Mouse (Mus musculus) erythroblast, embryonic 14.5 days (primary cell): ENCODE results near the gene Rgp1.
"Not testable (repeated sequence)": the region's sequence is repeated elsewhere in the genome, so short reads cannot be mapped to it uniquely, and the experiment has no call there.

Experiments
- GATA1 ChIP-seq: IDR thresholded peaks from 2 replicates; pipeline ENCODE4 v1.6.1; 2012; ENCODE audit warnings: low read length, inconsistent platforms, mixed read lengths
- TAL1 ChIP-seq: IDR thresholded peaks from 3 replicates; pipeline ENCODE4 v1.6.1; 2012; ENCODE audit warnings: low read length, inconsistent platforms, mixed read lengths

- TF ChIP-seq TAL1, GATA1: not testable (repeated sequence)
Observed at GRCm38 (mm10) chr4:43551854-43552253, 26.7 kb upstream of the Rgp1 start.
